Comparison of ENCODE assay signal across 28 mouse cellular contexts in genomic region chr6:39455339-39456160, GRCm38 (mm10). TPM values are rescaled to one million over a fixed set of nuclear protein-coding genes. Genes with fewer than 3 reads are reported as not detected.
DNase-seq lines count a peak whose midpoint lies in the region; ATAC-seq and TF ChIP-seq lines count a peak whose summit lies in the region.
"Had no signal": no experiment of that assay in that cellular context is flagged by ENCODE, and none has a peak within 500 bp of the region (broad histone marks: within the 10 kb centered on the region; RNA-seq: fewer than 3 reads in every experiment).

No protein-coding gene starts in this region.

- H3K27me3 ChIP-seq in hindbrain, embryonic 10.5 days (ENCODE audit: insufficient read depth, poor library complexity, severe bottlenecking) = no peaks in the 10 kb centered on the region
- H3K27me3 ChIP-seq in hindbrain, postnatal 0 days (ENCODE audit: insufficient read depth, low read length) = no peaks in the 10 kb centered on the region
- H3K27me3 ChIP-seq in ES-Bruce4 (ENCODE audit: control insufficient read depth, insufficient read depth, low read length, poor library complexity, severe bottlenecking) = no peaks in the 10 kb centered on the region
- no peaks in the 10 kb centered on the region for H3K27me3 ChIP-seq in intestine, embryonic 16.5 days (replicated peaks; ENCODE audit: control insufficient read depth, insufficient read depth, low read length)
- H3K27me3 ChIP-seq in small intestine, adult 2 months (ENCODE audit: control insufficient read depth, insufficient read depth, low read length) = no peaks in the 10 kb centered on the region
- H3K27me3 ChIP-seq: hindbrain, embryonic 13.5 days; liver, embryonic 13.5 days; midbrain, embryonic 15.5 days; neural tube, embryonic 13.5 days; stomach, embryonic 15.5 days had no signal

- peaks cover 7% of the 10 kb centered on the region for H3K9me3 ChIP-seq in hindbrain, embryonic 10.5 days
- H3K9me3 ChIP-seq in hindbrain, postnatal 0 days (ENCODE audit: low read length) = no peaks in the 10 kb centered on the region
- H3K9me3 ChIP-seq in ES-Bruce4 (replicated peaks; ENCODE audit: control insufficient read depth, insufficient read depth, low read length, poor library complexity, severe bottlenecking) = peaks cover 4% of the 10 kb centered on the region
- peaks cover 6% of the 10 kb centered on the region; the same call in 1 of the 2 replicates for H3K9me3 ChIP-seq in intestine, embryonic 16.5 days (ENCODE audit: control insufficient read depth, low read length)
- H3K9me3 ChIP-seq: hindbrain, embryonic 13.5 days; liver, embryonic 13.5 days; midbrain, embryonic 15.5 days; stomach, embryonic 15.5 days had no signal

- WGBS in hindbrain, embryonic 10.5 days = 89% methylated on average over 8 of the region's 8 CpGs
- WGBS in hindbrain, postnatal 0 days = 82% methylated on average over 8 of the region's 8 CpGs
- 46% methylated on average over 8 of the region's 8 CpGs for WGBS in intestine, embryonic 16.5 days
- 23% methylated on average over 8 of the region's 8 CpGs for WGBS in small intestine, adult 2 months

- no peak for TF ChIP-seq POLR2A in ES-Bruce4 (IDR thresholded peaks at IDR 0.05; ENCODE audit: insufficient read depth, low read length)
- TF ChIP-seq POLR2A in small intestine, adult 2 months (IDR thresholded peaks at IDR 0.05; ENCODE audit: low read depth, low read length) = no peak

- H3K36me3 ChIP-seq in hindbrain, embryonic 10.5 days = peaks cover 7% of the 10 kb centered on the region
- no peaks in the 10 kb centered on the region for H3K36me3 ChIP-seq in hindbrain, postnatal 0 days (ENCODE audit: insufficient read depth, low read length)
- no peaks in the 10 kb centered on the region for H3K36me3 ChIP-seq in ES-Bruce4 (ENCODE audit: control insufficient read depth, insufficient read depth, low read length, poor library complexity, severe bottlenecking)
- H3K36me3 ChIP-seq in intestine, embryonic 16.5 days (ENCODE audit: control insufficient read depth, insufficient read depth, low read length) = peaks cover 4% of the 10 kb centered on the region
- H3K36me3 ChIP-seq in small intestine, adult 2 months (ENCODE audit: control insufficient read depth, insufficient read depth, low read length) = no peaks in the 10 kb centered on the region
- H3K36me3 ChIP-seq: liver, embryonic 13.5 days had no signal

- no peak for ATAC-seq in hindbrain, postnatal 0 days
- peak; percentile 86 for ATAC-seq in intestine, embryonic 16.5 days
- ATAC-seq: activated CD4-positive, CD25-positive, alpha-beta regulatory T cell, adult 4 months; forebrain, embryonic 14.5 days; lung, postnatal 0 days; midbrain, embryonic 15.5 days had no signal

- TF ChIP-seq EP300 in ES-Bruce4 (IDR thresholded peaks at IDR 0.05; ENCODE audit: insufficient read depth, low read depth, low read length) = peak; percentile 70; the same call in 1 of the 2 replicates

- TF ChIP-seq CTCF in hindbrain, postnatal 0 days (IDR thresholded peaks at IDR 0.05; ENCODE audit: low read depth) = no peak
- TF ChIP-seq CTCF in ES-Bruce4 (IDR thresholded peaks at IDR 0.05; ENCODE audit: low read depth, low read length) = no peak
- no peak for TF ChIP-seq CTCF in small intestine, adult 2 months (IDR thresholded peaks at IDR 0.05; ENCODE audit: extremely low read depth, insufficient read length, insufficient replicate concordance, low read depth, low read length)

- DNase-seq in hindbrain, embryonic 10.5 days (ENCODE audit: low spot score) = no peak
- no peak for DNase-seq in hindbrain, postnatal 0 days (ENCODE audit: low spot score)
- DNase-seq in thymus, postnatal 4 days = no peak
- DNase-seq in urinary bladder, postnatal 25 days (ENCODE audit: low spot score) = no peak
- DNase-seq: adrenal gland, adult 2 months; cerebellum, adult 2 months; cerebellum, postnatal 36 days; gastrocnemius, postnatal 14 days; heart, postnatal 36 days; kidney, adult 8-10 months; kidney, postnatal 4 days; layer of hippocampus, postnatal 36 days; liver, embryonic 13.5 days; lung, adult 18-20 months; lung, postnatal 4 days had no signal

- no peak overlapping the region for H3K4me3 ChIP-seq in hindbrain, embryonic 10.5 days
- no peak overlapping the region for H3K4me3 ChIP-seq in hindbrain, postnatal 0 days (ENCODE audit: low read length)
- H3K4me3 ChIP-seq in ES-Bruce4 (ENCODE audit: low read depth, low read length) = no peak overlapping the region
- H3K4me3 ChIP-seq in intestine, embryonic 16.5 days (ENCODE audit: low read length) = no peak overlapping the region
- no peak overlapping the region for H3K4me3 ChIP-seq in small intestine, adult 2 months (ENCODE audit: low read depth, low read length)
- H3K4me3 ChIP-seq: heart, embryonic 10.5 days; hindbrain, embryonic 13.5 days; liver, embryonic 13.5 days; midbrain, embryonic 15.5 days; myocyte; neural tube, embryonic 13.5 days; stomach, embryonic 15.5 days had no signal

- no peak overlapping the region for H3K9ac ChIP-seq in hindbrain, postnatal 0 days (replicated peaks; ENCODE audit: low read length)
- H3K9ac ChIP-seq in ES-Bruce4 (ENCODE audit: low read depth, poor library complexity, severe bottlenecking) = no peak overlapping the region
- H3K9ac ChIP-seq in intestine, embryonic 16.5 days (ENCODE audit: low read depth, low read length) = no peak overlapping the region
- H3K9ac ChIP-seq: hindbrain, embryonic 13.5 days; liver, embryonic 13.5 days; midbrain, embryonic 15.5 days; neural tube, embryonic 13.5 days; stomach, embryonic 15.5 days had no signal

- no peak overlapping the region for H3K4me2 ChIP-seq in hindbrain, postnatal 0 days (ENCODE audit: low read depth, low read length)
- no peak overlapping the region for H3K4me2 ChIP-seq in intestine, embryonic 16.5 days (ENCODE audit: low read depth, low read length)
- H3K4me2 ChIP-seq: hindbrain, embryonic 13.5 days; liver, embryonic 13.5 days; midbrain, embryonic 15.5 days; neural tube, embryonic 13.5 days; stomach, embryonic 15.5 days had no signal

- H3K4me1 ChIP-seq in hindbrain, embryonic 10.5 days (replicated peaks) = no peaks in the 10 kb centered on the region
- H3K4me1 ChIP-seq in hindbrain, postnatal 0 days (ENCODE audit: insufficient read depth, low read length) = no peaks in the 10 kb centered on the region
- H3K4me1 ChIP-seq in ES-Bruce4 (ENCODE audit: control insufficient read depth, insufficient read depth, low read length) = peaks cover 4% of the 10 kb centered on the region
- H3K4me1 ChIP-seq in intestine, embryonic 16.5 days (ENCODE audit: control insufficient read depth, insufficient read depth, low read length) = peaks cover 11% of the 10 kb centered on the region
- peaks cover 10% of the 10 kb centered on the region; the same call in 1 of the 2 replicates for H3K4me1 ChIP-seq in small intestine, adult 2 months (ENCODE audit: control insufficient read depth, insufficient read depth, insufficient read length, low read length)
- H3K4me1 ChIP-seq: heart, embryonic 10.5 days; hindbrain, embryonic 13.5 days; liver, embryonic 13.5 days; midbrain, embryonic 15.5 days had no signal

- 0 out of 2 replicates have a peak overlapping the region, but pooled peaks have one; percentile 6 for H3K27ac ChIP-seq in hindbrain, embryonic 10.5 days
- H3K27ac ChIP-seq in hindbrain, postnatal 0 days = no peak overlapping the region
- H3K27ac ChIP-seq in ES-Bruce4 (ENCODE audit: insufficient read depth, low read length) = peak overlapping the region; percentile 44
- peak overlapping the region; percentile 10; the same call in 1 of the 2 replicates for H3K27ac ChIP-seq in intestine, embryonic 16.5 days (ENCODE audit: low read length)
- H3K27ac ChIP-seq in small intestine, adult 2 months (ENCODE audit: insufficient read depth, low read depth, low read length) = peak overlapping the region; percentile 83
- H3K27ac ChIP-seq: heart, embryonic 10.5 days; hindbrain, embryonic 13.5 days; kidney, postnatal 0 days; liver, embryonic 13.5 days; midbrain, embryonic 15.5 days; neural tube, embryonic 13.5 days; stomach, embryonic 15.5 days had no signal

RNA-seq across cellular contexts. Expression of gene Mkrn1, which starts 35.3 kb away (rescaled TPM):
- 90.0 and 116 TPM in 2 replicates for polyA plus RNA-seq in hindbrain, embryonic 10.5 days (2016; fragmentation: Nextera tagmentation; extraction: Ambion mirVana)
- 212 and 244 TPM in 2 replicates for total RNA-seq in hindbrain, postnatal 0 days (2014; rRNA removed)
- 204 and 219 TPM in 2 replicates for polyA plus RNA-seq in hindbrain, postnatal 0 days (2015; fragmentation: Nextera tagmentation; extraction: Ambion mirVana)
- 350 and 361 TPM in 2 replicates for polyA plus RNA-seq in ES-Bruce4 (2011; ENCODE audit: insufficient read depth, insufficient read length, low read depth, missing spikeins)
- polyA plus RNA-seq in intestine, embryonic 16.5 days (2015; fragmentation: Nextera tagmentation; extraction: Ambion mirVana) = 63.2 and 63.5 TPM in 2 replicates
- polyA plus RNA-seq in small intestine, adult 2 months (2012; rRNA removed) = 55.7 and 124 TPM in 2 replicates
